Mouse (Mus musculus) cerebellum, adult 11-12 months (tissue): Measurements from ENCODE around the gene Ubiad1.

Source experiments
- DNase-seq: peaks from one replicate; pipeline ENCODE4 v3.0.0; 2022

Gene Ubiad1

GRCm38 (mm10) chr4:148399437-148400094, 45.0 kb downstream of the Ubiad1 start:
- no peak for DNase-seq

DNA sequence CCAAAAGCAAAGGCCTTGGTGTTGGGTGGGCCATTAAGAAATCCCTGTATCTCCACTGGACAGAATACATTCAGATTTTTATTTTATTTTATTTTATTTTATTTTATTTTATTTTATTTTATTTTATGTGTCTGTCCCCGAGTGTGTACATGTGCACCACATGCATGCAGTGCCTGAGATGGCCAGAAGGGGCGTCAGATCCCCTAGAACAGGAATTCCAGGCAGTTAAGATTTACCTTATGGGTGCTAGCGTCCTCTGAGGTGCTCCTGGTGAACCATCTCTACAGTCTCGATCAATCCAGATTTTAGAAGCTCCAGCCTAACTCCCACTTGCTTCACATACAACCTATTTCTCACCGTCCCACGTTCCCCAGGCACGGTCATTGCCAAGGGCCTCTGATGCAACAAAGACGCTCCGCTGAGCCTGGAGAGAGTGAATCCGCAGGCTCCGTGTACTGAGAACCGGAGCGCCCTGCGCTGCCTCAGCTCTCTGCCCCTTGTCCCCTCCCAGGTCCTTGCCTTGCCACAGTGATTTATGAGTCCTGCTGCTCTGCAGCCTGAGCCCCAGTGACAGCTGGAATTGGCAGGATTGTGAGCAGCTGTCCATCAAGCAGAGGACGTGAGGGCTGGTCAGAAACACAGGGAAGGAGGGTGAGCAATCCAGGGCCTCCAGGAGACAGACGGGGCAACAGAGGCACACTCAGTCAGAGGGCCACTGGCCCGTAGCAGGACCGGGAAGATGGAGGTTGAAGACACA, 46.9 kb downstream of the Ubiad1 start:
- DNase-seq, result no peak

DNA sequence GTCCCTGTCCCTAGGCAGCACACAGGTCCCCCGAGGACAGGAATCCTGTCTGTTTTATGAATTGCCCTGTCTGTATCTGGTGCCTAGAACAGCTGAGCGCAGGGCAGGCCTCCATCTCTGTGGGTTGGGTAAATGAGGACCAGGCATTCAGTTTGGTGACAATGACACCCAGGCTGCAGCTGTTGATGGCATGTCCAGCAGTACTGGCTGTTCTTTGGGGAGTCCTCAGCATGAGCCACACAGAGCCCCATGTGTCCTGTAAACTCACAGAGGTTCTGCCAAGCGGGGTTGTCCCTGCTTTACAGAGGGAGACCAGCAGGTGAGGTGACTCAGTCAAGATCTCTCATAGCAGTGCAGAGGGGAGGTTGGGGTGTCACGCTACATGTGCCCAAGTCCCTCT, 47.5 kb downstream of the Ubiad1 start:
- DNase-seq, result no peak

GRCm38 (mm10) chr4:148395875-148396274, 48.7 kb downstream of the Ubiad1 start:
- no peak for DNase-seq

- no peak for DNase-seq
Measured at GRCm38 (mm10) chr4:148395198-148395597, 49.4 kb downstream of the Ubiad1 start.

DNA sequence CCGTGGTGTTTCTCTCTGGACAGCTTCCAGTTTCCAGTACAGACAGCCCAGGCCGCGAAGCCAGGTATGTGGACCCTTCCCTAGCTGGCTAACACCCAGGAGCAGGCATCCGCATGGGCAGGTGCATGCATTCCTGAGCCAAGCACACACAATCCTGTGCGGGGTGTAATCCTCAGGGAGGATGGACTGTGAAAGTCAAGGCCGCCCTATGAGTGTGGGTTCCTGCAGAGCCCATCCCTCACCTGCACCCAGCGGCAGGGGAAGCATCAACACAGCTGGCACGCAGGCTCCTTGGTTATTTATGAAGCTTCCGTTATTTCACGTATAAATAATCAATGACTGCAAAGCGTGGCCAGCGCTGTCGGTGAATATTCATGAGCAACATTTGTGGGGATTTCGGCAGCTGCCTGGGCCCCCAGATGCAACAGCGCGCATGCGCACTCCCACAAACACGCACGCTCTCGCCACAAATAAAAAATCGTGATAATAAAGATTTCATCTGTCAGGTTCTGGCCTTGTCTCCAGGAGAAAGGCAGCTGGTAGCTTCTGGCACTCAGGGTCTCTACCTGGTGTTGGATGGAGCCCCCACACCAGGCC, 52.8 kb downstream of the Ubiad1 start:
- no peak for DNase-seq

GRCm38 (mm10) chr4:148389635-148390034, 54.9 kb downstream of the Ubiad1 start:
- DNase-seq, result no peak

GRCm38 (mm10) chr4:148389047-148389446, 55.5 kb downstream of the Ubiad1 start:
- DNase-seq, result no peak

- no peak for DNase-seq
Measured at GRCm38 (mm10) chr4:148385269-148385668, 59.3 kb downstream of the Ubiad1 start.
